Comparison of ENCODE assay signal across 8 mouse cellular contexts in genomic region chr19:60946656-60947055, GRCm38 (mm10). TPM values are rescaled to one million over a fixed set of nuclear protein-coding genes. Genes with fewer than 3 reads are reported as not detected.
DNase-seq lines count a peak whose midpoint lies in the region; ATAC-seq and TF ChIP-seq lines count a peak whose summit lies in the region.

No protein-coding gene starts in this region.

- DNase-seq in liver: no peak
- DNase-seq in heart, adult 8-10 months (ENCODE audit: low spot score): peak; percentile 87
- DNase-seq in kidney, postnatal 25 days: peak; percentile 14 to 43
- DNase-seq in splenic B cell, adult 2 months (ENCODE audit: low read depth, low spot score): peak; percentile 37
- DNase-seq in left cerebral cortex, adult 2 months (ENCODE audit: extremely low spot score in 1 of 2, low spot score in 2 of 2): no peak
- no peak for DNase-seq in cerebellum, postnatal 25 days

- no peaks in the 10 kb centered on the region for H3K27me3 ChIP-seq in liver, embryonic 12.5 days (replicated peaks)
- H3K27me3 ChIP-seq in splenic B cell, adult 2 months (ENCODE audit: control insufficient read depth, insufficient read depth, low read length, poor library complexity, severe bottlenecking): no peaks in the 10 kb centered on the region

- no peak for ATAC-seq in liver, embryonic 12.5 days
- ATAC-seq in erythroblast, adult 5-6 weeks (replicated peaks; ENCODE audit: low FRiP score, poor library complexity, severe bottlenecking): no peak

- 36% methylated on average over 2 of the region's 2 CpGs for WGBS in liver, embryonic 12.5 days (ENCODE audit: insufficient replicate concordance)

- no peaks in the 10 kb centered on the region for H3K36me3 ChIP-seq in liver, embryonic 12.5 days
- H3K36me3 ChIP-seq in splenic B cell, adult 2 months (ENCODE audit: control insufficient read depth, insufficient read depth, low read length, poor library complexity, severe bottlenecking): no peaks in the 10 kb centered on the region

- TF ChIP-seq CTCF in left cerebral cortex, adult 2 months (IDR thresholded peaks at IDR 0.05): no peak

- H3K27ac ChIP-seq in liver, embryonic 12.5 days: peak overlapping the region; percentile 16; the same call in 1 of the 2 replicates
- no peak overlapping the region; the same call in 1 of the 2 replicates for H3K27ac ChIP-seq in left cerebral cortex, adult 2 months

- no peak overlapping the region for H3K4me3 ChIP-seq in liver, embryonic 12.5 days
- no peak overlapping the region for H3K4me3 ChIP-seq in left cerebral cortex, adult 2 months

- H3K9me3 ChIP-seq in liver, embryonic 12.5 days (replicated peaks): no peaks in the 10 kb centered on the region

- H3K9ac ChIP-seq in liver, embryonic 12.5 days: no peak overlapping the region

- no peak overlapping the region for H3K4me2 ChIP-seq in liver, embryonic 12.5 days

- H3K4me1 ChIP-seq in liver, embryonic 12.5 days: peaks cover 14% of the 10 kb centered on the region; the same call in 1 of the 2 replicates

- intact Hi-C loops in left cerebral cortex, adult 2 months (cut with DNase I): no loop called here

RNA-seq across cellular contexts. Expression of gene Grk5, which starts 57.1 kb away (rescaled TPM):
- 1.2 and 1.5 TPM in 2 replicates for polyA plus RNA-seq in liver, embryonic 12.5 days (2016; fragmentation: Nextera tagmentation; extraction: Ambion mirVana)
- 10 to 100 TPM; 21.4 to 45.5 (median 35.8) TPM for total RNA-seq in heart, adult 8-10 months (2022)
- total RNA-seq in left cerebral cortex, adult 2 months (2021): 10 to 100 TPM; 18.2 to 18.5 TPM
- total RNA-seq in erythroblast, adult 5-6 weeks (2015; ENCODE audit: low replicate concordance): 2.7 and 12.1 TPM in 2 replicates
- 5.2 and 14.6 TPM in 2 replicates for total RNA-seq in erythroblast, adult 5-6 weeks (2017; ENCODE audit: low replicate concordance)

Comparison
In these comparisons a context has a peak if more than half of its experiments do, and no peak if none do; other contexts are left out.
1. DNase-seq: peak in heart, adult 8-10 months (single experiment), kidney, postnatal 25 days (2 of 2) and splenic B cell, adult 2 months (single experiment); none in liver (single experiment), left cerebral cortex, adult 2 months (0 of 2) and cerebellum, postnatal 25 days (0 of 2).